Mouse (Mus musculus) heart, embryonic 11.5 days (tissue): ENCODE measurements around the gene Gm5861. TPM values are rescaled to one million over a fixed set of nuclear protein-coding genes. Genes with fewer than 3 reads are reported as not detected.
"Not testable (repeated sequence)": the region's sequence is repeated elsewhere in the genome, so short reads cannot be mapped to it uniquely, and the experiment has no call there.

Experiments used
- ATAC-seq: fragments of 200-750 bp; cut with Nextera tagmentation; replicated peaks from 2 replicates; pipeline ENCODE4 v1.8.0; 2017; ENCODE audit warnings: moderate library complexity; ENCODE audit not compliant: insufficient number of reproducible peaks, low FRiP score, low TSS enrichment
- H3K27ac ChIP-seq: fragments of 300-500 bp; sonication (generic); 2 replicates; pipeline ENCODE4 v1.5.1; 2014; ENCODE audit warnings: mild to moderate bottlenecking, low read depth, low read length
- H3K27me3 ChIP-seq: fragments of 300-500 bp; sonication (generic); 2 replicates; pipeline ENCODE4 v1.6.1; 2014; ENCODE audit warnings: mild to moderate bottlenecking, low read length, mixed read lengths; ENCODE audit not compliant: control insufficient read depth, insufficient read depth
- H3K36me3 ChIP-seq: fragments of 300-500 bp; sonication (generic); 2 replicates; pipeline ENCODE4 v1.6.1; 2014; ENCODE audit warnings: mild to moderate bottlenecking, low read length, moderate library complexity, mixed read lengths; ENCODE audit not compliant: control insufficient read depth, insufficient read depth
- H3K4me1 ChIP-seq: fragments of 300-500 bp; sonication (generic); 2 replicates; pipeline ENCODE4 v1.6.1; 2014; ENCODE audit warnings: low read length; ENCODE audit not compliant: control insufficient read depth, insufficient read depth
- H3K4me2 ChIP-seq: fragments of 300-500 bp; sonication (generic); 2 replicates; pipeline ENCODE4 v1.6.1; 2014; ENCODE audit warnings: mild to moderate bottlenecking, moderate library complexity
- H3K4me3 ChIP-seq: fragments of 300-500 bp; sonication (generic); 2 replicates; pipeline ENCODE4 v1.5.1; 2014; ENCODE audit warnings: low read depth, low read length
- H3K9ac ChIP-seq: fragments of 300-500 bp; sonication (generic); 2 replicates; pipeline ENCODE4 v1.6.1; 2014; ENCODE audit warnings: mild to moderate bottlenecking, low read depth, low read length, moderate library complexity
- H3K9me3 ChIP-seq: fragments of 300-500 bp; sonication (generic); replicated peaks from 2 replicates; pipeline ENCODE4 v1.6.1; 2016; ENCODE audit warnings: low read length; ENCODE audit not compliant: control insufficient read depth
- WGBS: fragments of 180-500 bp; shearing (Covaris S2); extraction: QIAGEN DNeasy Blood & Tissue Kit; methylation state at CpG from one replicate; pipeline ENCODE4 v1.1.7; 2014; ENCODE audit not compliant: insufficient replicate concordance; 5-methylcytosine and 5-hydroxymethylcytosine counted together
- polyA plus RNA-seq: library from polyadenylated mRNA; unstranded; fragments of >200 nt; fragmentation: Nextera tagmentation; extraction: Ambion mirVana; gene quantifications from 2 replicates; pipeline ENCODE4 v1.2.1, GENCODE M21; 2014

Gm5861 gene
- polyA plus RNA-seq = not detected in 2 replicates

DNA sequence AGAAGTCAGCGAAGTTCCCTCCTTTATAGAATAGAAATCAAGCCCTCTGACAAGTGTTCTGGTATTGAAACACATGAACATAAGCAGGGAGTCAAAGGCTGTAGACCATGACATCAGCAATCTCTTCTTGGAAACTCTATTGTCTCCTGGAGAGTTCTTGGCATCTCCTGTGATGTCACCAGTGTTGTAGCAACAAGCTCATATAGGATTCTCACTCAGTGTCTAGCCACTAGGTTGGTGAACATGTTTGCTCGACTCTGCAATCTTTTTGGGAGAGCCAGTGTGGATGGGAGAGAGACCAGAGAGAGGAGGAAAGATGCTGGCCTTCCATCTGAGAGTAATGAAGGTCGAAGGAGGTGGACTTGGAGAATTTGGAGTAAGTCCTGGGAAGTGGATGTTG, at the start of gene Gm5861:
Gene Gm5861, plus strand, starts transcription at position 301 of the 400 bp plus-strand sequence.
- not testable (repeated sequence) for H3K4me2 ChIP-seq, H3K9ac ChIP-seq, H3K36me3 ChIP-seq, H3K27me3 ChIP-seq, H3K9me3 ChIP-seq, H3K27ac ChIP-seq, H3K4me3 ChIP-seq, H3K4me1 ChIP-seq, ATAC-seq
- 50% methylated on average over 2 of the region's 3 CpGs for WGBS

DNA sequence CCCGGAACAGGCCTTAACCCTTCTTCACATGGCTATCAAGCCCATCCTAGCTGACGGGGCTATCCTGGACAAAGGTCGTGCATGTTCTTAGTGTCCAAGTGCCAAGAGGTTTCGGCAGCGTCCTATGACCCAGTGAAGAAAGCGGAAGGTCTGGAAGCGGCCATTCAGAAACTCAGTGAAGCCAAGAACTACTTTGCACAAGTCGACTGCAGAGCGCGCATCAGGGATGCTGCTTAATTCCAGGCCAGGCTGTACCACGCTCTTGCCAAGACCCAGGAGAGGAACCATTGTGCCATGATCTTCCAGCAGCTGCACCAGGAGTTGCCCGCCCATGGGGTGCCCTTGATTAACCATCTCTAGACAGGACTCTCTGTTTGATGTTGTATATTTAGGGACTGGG, 44.8 kb upstream of the Gm5861 start:
- 86% methylated on average over 12 of the region's 12 CpGs for whole genome bisulfite sequencing
- not testable (repeated sequence) for H3K4me3 ChIP-seq, H3K4me1 ChIP-seq, H3K27ac ChIP-seq, H3K9me3 ChIP-seq, H3K27me3 ChIP-seq, H3K4me2 ChIP-seq, ATAC-seq, H3K9ac ChIP-seq, H3K36me3 ChIP-seq

Other genes with a start within 250 kb of the Gm5861 start
- not detected in 2 replicates for gene Gm8871, start 235.3 kb upstream of the Gm5861 start, polyA plus RNA-seq
- not detected in 2 replicates for gene Gm8857, start 235.3 kb upstream of the Gm5861 start, polyA plus RNA-seq
- gene Gm8879, start 55.4 kb upstream of the Gm5861 start, polyA plus RNA-seq = not detected in 2 replicates
- not detected in 2 replicates for gene Gm8890, start 73.0 kb downstream of the Gm5861 start, polyA plus RNA-seq
- not detected in 2 replicates for gene Speer1, start 158.4 kb downstream of the Gm5861 start, polyA plus RNA-seq
- gene Gm8897, start 233.3 kb downstream of the Gm5861 start, polyA plus RNA-seq = not detected in 2 replicates